Mouse (Mus musculus) ES-E14 (cell line): ENCODE measurements around the gene Dlst.

Source experiments
- CHD2 ChIP-seq: IDR thresholded peaks from 2 replicates; pipeline ENCODE4 v1.6.1; 2014; ENCODE audit warnings: mild to moderate bottlenecking, low read depth, low read length, inconsistent platforms
- ZC3H11A ChIP-seq: IDR thresholded peaks from 2 replicates; pipeline ENCODE4 v1.6.1; 2012; ENCODE audit warnings: low read depth, mild to moderate bottlenecking, inconsistent platforms, low read length, borderline replicate concordance
- ZNF384 ChIP-seq: IDR thresholded peaks from 2 replicates; pipeline ENCODE4 v1.6.1; 2012; ENCODE audit warnings: low read depth, low read length, inconsistent platforms

GRCm38 (mm10) chr12:85101521-85102106 is 9.0 kb upstream of the Dlst start:
- TF ChIP-seq ZNF384 (no peak), CHD2 (no peak), ZC3H11A (no peak)
